Mouse (Mus musculus): Measurements from ENCODE around the gene Agps.

The Agps gene

DNA sequence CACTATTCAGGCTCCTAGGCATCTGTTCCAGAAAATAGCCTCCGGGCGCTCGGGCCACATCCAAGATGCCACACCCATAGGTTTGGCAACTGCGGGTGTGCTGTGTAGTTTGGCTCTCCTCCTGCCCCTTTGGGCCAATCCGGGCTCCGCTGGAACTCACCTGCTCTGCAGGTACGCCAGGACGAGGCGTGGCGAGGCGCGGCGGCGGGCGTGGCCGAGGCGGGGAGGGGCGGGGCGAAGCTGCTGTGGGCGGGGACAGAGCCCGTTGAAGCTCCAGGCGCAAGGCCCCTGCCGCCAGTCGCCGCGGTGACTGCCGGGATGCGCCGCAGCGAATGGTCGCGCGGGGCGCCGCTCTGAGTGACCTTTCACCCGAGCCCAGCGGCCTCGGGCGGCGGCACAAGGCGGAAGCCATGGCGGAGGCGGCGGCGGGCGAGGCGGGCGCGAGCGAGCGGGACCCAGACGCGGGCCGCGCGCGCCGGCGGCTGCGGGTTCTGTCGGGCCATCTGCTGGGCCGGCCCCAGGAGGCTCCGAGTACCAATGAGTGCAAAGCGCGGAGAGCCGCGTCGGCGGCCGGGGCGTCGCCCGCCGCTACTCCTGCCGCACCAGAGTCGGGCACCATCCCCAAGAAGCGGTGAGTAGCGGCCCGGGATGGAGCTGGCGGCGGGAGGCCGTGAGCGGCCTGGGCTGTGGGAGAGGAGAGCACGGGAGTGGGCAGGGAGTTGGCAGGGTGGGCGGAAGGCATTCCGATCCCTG is at the start of gene Agps:
TSS of gene Agps (plus strand) at position 297 of the 753 bp plus-strand sequence.
- DNase-seq (ENCODE audit: low spot score) = peak; percentile 89

DNA sequence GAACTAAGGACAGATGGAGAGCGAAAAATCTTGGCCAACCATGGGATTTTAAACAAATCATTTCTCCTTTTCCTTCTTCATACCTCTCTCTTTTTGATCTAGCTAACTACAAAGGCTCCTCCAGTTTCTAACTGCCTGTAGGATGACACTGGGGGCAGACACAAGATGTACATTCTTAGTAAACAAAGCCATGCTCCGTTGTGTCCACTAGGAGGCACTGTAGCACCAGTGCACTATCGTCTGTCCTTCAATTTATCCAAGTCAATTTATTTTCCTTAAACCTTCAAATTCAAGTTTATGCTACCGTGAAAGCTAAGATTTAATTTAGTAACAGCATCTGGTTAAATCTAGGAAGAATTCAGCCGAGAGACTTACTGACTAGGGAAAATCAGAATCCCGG is 45.9 kb upstream of the Agps start:
- peak; percentile 75 for DNase-seq (ENCODE audit: low spot score)

DNA sequence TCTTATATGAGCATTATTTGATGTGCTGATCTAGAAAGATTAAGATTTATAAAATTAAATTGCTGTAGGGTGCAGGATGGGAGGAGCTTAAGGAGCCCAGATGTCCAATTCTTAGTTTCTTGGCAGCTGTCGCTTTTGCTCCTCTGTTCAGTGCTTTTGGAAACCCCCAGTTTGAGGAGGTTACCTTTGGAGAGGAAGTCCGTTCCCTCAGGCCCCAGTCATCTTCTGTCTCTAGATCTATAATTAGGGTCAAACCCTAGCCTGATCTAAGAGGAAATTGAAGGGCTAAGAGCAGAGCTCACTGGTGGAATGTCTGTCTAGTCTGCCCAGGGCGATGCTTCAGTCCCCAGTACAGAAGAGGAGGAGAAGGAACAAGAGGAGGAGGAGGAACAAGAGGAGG is 43.5 kb upstream of the Agps start:
- no peak for DNase-seq (ENCODE audit: low spot score)

DNA sequence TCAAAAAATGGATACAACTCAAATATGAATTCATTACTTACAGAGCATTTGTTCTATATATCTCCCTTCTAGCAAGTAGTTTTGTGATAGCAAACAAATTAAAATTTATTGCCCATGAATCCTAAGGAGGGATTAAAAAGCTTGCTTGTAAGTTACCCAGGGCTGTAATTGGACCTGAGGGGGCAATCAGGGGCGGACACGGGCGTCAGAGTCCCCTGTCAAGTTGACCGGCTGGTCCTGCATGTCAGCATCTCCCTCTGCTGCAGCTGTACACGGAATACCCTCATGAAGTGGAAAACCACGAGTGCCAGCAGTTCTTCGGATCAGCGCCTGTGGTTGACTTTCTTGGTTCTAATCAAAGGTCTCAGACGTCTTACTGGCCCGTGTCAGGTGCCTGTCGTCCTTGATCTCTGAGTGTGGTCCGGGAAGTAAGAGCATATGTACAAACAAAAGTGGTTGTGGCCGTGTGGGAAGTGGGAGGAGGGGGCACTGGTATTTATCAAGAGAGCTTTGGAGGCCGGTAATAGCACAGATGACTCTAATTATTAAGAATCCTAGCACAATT is 41.9 kb upstream of the Agps start:
- DNase-seq (ENCODE audit: low spot score) = no peak

DNA sequence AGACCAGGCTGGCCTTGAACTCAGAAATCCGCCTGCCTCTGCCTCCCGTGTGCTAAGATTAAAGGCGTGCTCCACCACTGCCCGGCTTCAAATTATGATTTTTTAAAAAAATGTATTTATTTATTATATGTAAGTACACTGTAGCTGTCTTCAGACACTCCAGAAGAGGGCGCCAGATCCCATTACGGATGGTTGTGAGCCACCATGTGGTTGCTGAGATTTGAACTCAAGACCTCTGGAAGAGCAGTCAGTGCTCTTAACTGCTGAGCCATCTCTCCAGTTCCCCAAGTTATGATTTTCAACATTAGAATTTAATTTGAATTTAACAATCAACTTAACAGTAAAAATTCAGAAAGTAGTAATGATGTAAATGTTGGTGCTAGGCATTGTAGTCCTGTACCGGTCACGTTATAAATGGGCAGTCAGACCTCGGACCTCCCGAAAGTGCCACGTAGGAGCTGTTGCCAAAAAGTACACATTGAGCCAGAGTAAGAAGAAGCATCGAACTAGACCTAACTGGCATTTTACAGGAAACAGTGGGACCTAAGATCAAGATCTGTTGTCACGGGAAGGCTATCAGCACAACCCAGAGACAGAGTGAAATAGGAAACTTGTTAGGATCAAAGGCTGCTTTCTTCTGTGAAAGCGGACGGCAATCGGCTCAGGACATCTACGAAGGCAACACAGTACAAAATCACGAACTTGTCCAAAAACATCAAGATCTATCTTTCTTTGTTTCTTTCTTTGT is 40.2 kb upstream of the Agps start:
- no peak for DNase-seq (ENCODE audit: low spot score)

DNA sequence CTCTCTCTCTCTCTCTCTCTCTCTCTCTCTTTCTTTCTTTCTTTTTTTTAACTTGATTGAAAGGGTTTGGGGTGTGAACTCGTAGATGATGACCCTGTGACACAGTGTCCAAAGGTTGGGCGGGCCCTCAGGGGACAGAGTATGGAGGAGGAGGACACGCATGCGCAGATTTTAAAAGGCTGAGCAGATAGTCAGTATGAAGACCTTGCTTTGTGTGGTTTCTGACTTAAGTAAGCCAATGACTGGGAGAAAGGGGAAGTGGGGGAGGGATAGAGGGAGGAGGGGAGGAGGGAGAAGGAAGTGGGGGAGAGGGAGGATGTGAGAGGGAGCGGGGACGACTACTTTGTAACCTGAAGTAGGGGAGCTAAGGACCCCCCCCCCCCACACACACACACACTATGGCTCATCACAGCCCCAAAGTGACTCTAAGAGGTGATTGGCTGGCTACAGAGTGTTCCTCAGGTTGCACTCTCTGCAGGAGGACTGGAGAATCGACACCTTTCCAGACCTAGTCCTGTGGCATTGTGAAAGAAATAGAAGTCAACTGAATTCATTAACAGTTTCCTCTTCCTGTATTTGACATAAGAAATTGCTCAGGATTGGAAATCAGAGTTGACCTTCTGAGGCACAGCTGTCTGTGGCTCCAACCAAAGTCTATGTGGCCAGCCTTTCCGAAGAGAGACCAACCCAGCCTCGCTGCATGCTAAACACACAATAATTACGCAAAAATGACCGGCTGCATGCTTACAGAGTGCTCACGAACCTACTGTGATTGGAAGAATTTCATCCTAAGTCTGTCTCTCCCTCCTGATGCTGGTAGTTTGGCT is 39.4 kb upstream of the Agps start:
- DNase-seq (ENCODE audit: low spot score) = no peak

DNA sequence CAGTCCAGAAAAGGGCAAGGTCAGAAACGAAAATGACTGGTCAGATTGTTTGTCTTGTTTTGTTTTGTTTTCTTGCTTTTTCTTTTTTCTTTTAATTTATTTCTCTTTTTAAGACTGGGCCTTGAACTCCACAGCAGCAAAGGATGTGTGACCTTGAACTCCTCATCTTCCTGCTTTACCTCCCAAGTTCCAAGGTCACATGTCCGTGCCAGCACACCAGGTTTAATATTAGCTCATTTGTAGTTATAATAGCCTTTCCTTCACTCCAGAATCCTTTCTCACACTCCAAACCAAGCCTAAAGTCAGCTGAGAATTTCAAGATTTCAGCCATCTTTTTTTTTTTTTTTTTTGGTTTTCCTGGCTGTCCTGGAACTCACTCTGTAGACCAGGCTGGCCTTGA is 35.8 kb upstream of the Agps start:
- DNase-seq (ENCODE audit: low spot score) = no peak

DNA sequence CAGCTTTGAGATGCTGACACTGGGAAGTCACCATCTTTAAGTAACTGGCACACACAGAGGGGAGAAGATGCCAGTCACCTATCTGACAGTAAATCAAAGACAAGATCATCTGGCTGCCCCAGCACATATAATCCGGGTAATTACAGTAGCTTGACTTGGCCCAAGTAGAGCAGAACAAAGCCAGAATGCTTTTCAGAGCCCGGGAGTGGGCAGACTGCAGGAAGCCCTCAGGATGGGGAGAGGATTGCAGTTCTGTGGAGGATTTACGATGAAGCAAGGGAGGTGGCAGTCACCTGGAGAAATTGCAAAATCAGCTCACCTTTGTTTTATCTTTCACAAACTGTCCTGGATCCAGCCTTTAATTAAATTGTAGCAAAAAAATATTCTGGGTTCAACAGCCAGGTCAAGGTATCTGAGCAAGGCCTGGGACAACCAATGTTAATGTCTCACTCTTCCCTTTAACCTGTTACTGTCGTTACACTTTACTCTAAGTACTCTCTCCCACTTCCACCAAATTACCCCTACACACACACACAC is 33.5 kb upstream of the Agps start:
- DNase-seq (ENCODE audit: low spot score) = no peak

DNA sequence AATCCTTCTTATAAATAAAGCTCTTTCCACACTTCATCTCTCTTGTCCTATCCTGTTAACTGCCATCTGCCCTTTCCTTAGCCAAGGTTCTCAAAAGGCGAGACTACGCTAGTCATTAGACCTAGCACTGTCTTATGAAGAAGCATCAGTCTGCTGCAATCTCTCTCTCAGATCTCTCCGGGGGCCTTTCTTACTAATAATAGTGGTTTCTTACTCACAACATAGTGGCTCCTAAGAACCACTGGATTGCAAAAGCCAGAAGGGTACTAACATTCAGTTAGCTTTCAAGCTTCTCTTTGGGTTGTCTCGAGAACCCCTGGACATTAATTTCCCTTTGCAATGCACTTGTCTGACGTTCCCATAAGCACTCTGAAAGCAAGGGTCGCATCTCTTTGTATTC is 26.2 kb upstream of the Agps start:
- no peak for DNase-seq (ENCODE audit: low spot score)

DNA sequence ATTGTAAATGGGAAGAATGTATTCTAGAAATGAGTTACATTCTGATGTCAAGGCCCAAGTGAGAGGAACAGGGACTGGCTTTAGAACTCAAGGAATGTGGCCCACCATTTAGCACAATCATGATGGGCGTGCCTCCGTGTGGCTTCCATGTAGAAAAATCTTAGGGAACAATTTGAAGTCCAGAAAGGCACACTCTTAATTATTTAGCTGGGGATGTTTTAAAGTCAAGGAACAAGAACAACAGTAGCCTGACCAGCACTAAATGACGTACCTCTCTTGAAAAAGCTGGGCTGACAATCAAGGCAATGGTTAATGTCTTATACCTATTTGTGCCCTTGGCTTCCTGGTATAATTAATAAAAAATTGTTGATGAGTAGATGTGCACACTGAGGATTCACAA is 25.1 kb upstream of the Agps start:
- DNase-seq (ENCODE audit: low spot score) = no peak

DNA sequence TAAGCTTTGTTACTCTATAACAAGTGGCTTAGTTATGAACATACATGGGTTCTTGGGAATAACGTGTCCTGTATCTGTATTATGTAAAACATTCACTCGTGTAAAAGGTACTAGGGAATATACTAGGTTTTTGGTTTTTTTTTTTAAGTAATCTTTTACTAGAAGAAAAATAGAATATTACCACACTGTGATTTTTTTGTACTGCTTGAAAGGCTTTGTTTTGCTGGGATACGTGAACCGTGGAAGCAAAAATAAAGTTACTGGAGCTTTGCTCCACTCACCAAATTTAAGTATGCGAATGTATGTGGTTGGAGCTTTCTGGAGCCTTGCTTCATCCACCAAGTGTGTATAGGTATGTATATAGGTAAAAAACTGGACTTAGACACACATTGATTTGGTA is 24.5 kb upstream of the Agps start:
- DNase-seq (ENCODE audit: low spot score) = no peak

DNA sequence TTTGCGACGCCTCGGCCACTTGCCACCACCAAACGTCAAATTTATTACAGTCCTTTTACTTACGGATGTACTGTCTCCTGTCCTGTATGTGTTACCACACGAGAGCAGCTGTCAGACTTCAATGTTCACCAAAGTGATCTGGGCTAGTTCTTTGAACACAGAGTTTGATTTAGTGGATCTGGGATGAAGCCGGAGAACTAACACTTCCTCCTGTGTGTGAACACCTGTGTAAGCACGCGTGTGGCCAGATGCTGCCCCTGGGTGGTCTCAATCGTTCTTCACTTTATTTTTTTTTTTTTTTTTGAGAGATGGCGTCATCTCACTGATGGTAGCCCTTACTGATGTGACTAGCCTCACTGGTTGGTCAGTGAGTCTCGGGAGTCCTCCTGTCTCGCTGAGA is 17.1 kb upstream of the Agps start:
- no peak for DNase-seq (ENCODE audit: low spot score)

DNA sequence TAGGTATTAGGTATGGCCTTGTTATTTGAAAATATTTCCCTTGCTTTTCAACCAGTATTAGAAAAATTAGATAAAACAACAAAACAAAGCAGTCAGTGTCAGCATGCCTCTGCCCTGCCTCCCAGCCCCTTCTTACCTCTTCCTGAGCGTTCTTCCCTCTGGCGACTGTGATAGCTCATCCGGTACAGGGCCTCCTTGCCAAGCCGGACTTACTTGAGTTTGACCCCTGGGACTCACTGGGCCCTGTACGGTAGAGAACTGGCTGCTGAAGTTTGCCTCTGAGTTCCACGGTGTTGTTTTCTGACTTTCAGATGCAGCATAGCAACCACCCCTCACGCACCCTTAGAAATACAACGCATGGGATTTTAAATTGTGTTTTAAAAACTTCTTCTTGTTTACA is 16.5 kb upstream of the Agps start:
- no peak for DNase-seq (ENCODE audit: low spot score)

DNA sequence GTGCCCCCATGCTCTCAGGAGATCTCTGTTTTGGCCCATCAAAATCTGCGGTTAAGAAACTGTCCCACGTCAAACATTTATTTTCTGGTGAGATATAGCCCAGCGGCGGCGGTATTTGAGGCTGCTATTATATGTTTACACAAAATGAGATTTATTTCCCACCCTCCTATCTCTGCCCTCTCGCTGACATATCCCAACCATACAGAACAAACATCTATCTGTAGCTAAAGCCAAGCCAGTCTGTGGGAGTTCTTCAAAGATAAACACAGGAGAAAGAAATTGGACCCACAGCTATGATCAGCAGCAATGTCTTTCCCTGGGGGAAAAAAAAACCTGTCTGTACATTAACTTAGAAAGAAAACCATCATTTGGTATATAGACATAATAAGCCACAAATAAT is 15.3 kb upstream of the Agps start:
- no peak for DNase-seq (ENCODE audit: low spot score)

DNA sequence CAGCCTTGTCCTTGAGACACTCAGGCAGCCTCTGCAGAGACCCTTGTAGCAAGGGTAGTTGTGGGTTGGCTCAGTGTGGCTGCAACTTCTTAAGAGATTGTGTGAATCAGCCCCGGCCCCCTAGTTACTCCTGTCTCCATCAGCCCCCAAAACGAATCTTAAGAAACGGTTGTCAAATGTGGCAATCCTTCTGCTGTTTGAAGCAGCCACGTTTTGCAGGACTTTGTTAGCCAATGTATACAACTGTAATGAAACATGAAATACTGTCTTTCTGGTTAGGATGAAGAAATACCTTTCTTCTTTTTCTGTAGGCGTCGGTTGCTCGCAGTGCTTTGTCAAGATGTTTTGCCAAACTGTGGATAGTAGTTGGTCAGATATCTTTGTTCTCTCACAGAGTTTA is 13.3 kb upstream of the Agps start:
- DNase-seq (ENCODE audit: low spot score) = no peak

DNA sequence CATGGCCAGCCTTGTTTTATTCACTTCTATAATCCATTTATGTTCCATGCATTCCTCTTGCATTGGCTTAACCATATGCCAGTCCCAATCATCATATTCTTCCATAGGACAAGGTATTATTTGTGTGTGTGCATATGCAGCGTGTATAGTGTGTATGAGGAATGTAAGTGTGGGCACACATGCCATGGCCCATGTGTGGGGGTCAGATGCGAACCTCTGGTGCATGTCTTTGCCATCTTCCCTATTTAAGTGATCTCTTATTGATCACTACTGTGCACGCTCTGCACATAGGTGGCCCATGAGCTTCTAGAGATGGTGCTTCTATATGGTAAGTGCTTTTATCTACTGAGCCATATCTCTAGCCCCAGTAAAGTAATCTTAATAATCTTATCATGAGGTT is 12.2 kb upstream of the Agps start:
- DNase-seq (ENCODE audit: low spot score) = no peak

DNA sequence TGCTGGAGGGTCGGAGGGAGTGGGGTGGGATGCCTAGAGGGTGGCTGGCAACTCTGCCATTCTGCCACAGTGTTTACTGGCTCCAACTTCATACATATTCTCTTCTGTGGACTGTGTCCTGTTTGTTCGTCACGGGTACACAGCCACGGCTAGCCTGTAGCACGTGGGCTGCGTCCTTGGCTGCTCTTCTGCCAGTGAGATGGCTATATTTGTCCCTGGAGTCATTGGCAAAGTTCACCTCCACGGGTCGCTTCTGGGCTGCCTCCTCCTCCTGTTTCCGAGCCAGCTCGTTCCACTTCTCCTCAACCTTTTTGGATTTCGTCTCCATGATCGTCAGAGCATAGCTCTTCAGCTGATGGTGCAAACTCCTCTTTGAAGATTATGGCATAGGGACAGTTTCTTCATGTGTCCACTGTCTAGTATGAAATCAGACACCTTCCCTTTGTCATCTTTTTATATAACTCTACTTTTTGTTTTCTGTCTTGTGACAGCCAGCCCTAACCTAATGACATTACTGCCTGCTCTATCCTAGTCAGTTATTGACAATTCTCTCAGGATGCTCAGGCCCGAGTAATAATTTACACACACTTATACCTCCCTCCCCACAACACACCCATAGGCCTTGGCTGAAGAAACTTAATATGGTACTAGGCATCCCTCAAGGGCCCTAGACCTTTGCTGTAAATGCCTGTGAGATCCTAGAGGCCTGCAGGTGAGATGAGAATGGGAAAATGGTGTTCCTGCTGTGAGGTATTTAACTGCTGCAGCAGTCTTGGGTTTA is 9.8 kb upstream of the Agps start:
- DNase-seq (ENCODE audit: low spot score) = no peak

DNA sequence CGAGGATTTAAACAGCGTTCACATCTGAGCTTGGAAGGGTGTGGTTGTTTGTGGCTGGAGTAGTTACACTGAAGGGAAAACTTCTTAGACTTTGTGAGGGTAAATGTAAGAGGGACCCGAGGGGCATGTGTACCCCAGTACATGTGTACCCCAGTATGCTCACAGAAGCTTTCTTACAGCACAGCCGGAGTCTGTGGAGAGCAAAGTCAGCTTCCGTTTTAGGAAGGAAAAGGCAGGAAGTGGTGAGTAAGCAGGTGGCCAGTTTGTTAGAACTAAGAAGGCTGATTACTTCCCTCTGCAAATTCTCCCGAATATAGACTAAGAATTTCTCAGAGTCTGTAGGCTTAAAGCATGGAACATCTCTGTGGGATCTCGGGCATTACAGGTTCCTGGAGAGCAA is 8.2 kb upstream of the Agps start:
- no peak for DNase-seq (ENCODE audit: low spot score)

DNA sequence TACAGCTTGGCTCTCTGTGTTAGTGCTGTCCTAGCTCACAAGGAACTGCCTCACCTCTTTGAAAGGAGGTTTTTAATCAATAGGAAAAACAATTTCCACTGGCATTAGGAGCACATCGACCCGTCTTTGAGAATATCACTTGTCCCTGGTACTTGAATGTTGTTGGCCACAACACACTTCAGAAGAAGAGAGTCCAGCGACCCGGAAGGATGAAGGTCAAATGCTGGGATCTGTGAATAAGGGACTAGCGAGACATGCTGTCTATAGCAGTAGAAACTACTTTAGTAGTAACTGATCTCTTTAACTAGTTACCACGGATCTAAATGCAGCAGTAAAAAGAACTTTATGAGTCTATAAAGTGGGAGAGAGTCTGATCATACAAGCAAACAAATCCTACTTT is 7.8 kb upstream of the Agps start:
- DNase-seq (ENCODE audit: low spot score) = no peak

DNA sequence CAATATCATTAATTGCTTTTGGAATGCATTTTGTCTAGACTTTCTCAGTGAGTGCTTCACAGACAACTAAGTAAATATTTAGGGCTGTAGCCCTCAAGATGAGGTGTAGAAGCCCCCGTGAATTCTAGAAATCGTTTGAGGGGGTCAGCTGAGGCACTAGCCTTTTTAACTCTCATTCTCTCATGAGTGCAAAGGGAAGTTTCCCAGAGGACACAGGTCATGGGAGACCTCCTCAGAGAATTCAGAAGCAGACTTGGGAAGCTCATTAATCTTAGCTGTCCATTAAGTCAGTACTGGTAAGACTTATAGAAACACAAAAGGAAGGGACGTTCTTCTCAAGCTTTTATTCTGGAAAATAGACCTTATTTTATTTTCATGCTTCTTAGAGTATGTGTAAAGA is 7.1 kb upstream of the Agps start:
- DNase-seq (ENCODE audit: low spot score) = no peak

DNA sequence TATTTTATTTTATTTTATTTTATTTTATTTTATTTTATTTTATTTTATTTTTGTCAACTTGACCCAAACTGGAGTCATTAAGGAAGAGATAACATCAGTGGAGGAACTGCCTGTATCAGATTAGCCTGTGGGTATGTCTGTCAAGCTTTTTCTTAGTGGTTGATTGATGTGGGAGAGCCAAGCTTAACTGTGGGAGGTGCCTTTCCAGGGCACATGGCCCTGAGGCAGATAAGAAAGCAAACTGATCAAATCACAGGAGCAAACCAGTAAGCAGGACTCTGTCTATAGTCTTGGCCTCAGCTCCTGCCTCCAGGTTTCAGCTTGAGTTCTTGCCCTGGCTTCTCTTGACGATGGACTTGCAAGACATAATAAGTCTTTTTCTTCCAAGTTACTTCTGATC is 6.4 kb upstream of the Agps start:
- no peak for DNase-seq (ENCODE audit: low spot score)
